Mouse (Mus musculus) lung, adult 2 months (tissue): ENCODE measurements around the gene Itih1.

Experiments
- CTCF ChIP-seq: fragments of 200-500 bp; IDR thresholded peaks from 2 replicates; pipeline ENCODE4 v1.5.1; 2011; ENCODE audit warnings: mild to moderate bottlenecking, low read length, control low read depth; ENCODE audit not compliant: insufficient read depth
- POLR2A ChIP-seq: fragments of 200-500 bp; IDR thresholded peaks from 2 replicates; pipeline ENCODE4 v1.6.1; 2011; ENCODE audit warnings: low read depth, mild to moderate bottlenecking, control low read depth, low read length, borderline replicate concordance; ENCODE audit errors: extremely low read depth

DNA sequence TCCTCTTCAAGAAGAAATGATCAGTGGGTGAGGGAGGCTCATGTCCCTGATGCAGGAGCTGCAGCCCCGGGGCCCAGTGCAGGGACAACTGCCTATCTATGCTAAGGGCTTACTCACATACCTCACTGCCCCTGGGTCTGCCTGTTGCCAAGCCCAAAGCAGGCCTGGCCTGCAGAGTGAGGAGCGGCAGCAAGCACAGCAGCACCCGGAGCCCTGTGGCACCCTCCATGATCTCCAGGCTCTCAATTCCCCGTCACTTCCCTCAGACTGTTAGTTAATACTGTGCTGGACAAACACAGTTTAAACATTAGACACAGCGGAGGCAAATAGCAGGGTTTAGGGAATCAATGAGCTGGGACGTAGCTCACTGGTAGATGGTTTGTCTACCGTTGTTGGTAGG, at the start of gene Itih1:
- no peak for TF ChIP-seq CTCF
- no peak for TF ChIP-seq POLR2A
